Mouse (Mus musculus) limb, embryonic 14.5 days (tissue): ENCODE measurements around the gene Gm28051. TPM values are rescaled to one million over a fixed set of nuclear protein-coding genes. Genes with fewer than 3 reads are reported as not detected.

Experiments
- ATAC-seq: fragments of 200-750 bp; cut with Nextera tagmentation; 2 replicates; pipeline ENCODE4 v1.8.0; 2017; ENCODE audit warnings: low read depth, moderate number of reproducible peaks, moderate TSS enrichment; ENCODE audit not compliant: low FRiP score
- DNase-seq: peaks from one replicate; pipeline ENCODE4 v3.0.0-alpha.2; 2015; ENCODE audit warnings: low spot score
- H3K27ac ChIP-seq: fragments of 300-500 bp; sonication (generic); replicated peaks from 2 replicates; pipeline ENCODE4 v1.5.1; 2014; ENCODE audit warnings: low read depth, mild to moderate bottlenecking, low read length, moderate library complexity, mixed read lengths
- H3K27me3 ChIP-seq: fragments of 300-500 bp; sonication (generic); 2 replicates; pipeline ENCODE4 v1.6.1; 2014; ENCODE audit warnings: low read length, mixed read lengths; ENCODE audit not compliant: control insufficient read depth, insufficient read depth
- H3K36me3 ChIP-seq: fragments of 300-500 bp; sonication (generic); 2 replicates; pipeline ENCODE4 v1.6.1; 2014; ENCODE audit warnings: mild to moderate bottlenecking, low read length, moderate library complexity, mixed read lengths; ENCODE audit not compliant: control insufficient read depth, insufficient read depth
- H3K4me1 ChIP-seq: fragments of 300-500 bp; sonication (generic); 2 replicates; pipeline ENCODE4 v1.6.1; 2014; ENCODE audit warnings: antibody characterized with exemption, low read length, mixed read lengths; ENCODE audit not compliant: control insufficient read depth, insufficient read depth
- H3K4me2 ChIP-seq: fragments of 300-500 bp; sonication (generic); replicated peaks from 2 replicates; pipeline ENCODE4 v1.6.1; 2014; ENCODE audit warnings: low read depth, mild to moderate bottlenecking, low read length, moderate library complexity; ENCODE audit not compliant: severe bottlenecking
- H3K4me3 ChIP-seq: fragments of 300-500 bp; sonication (generic); replicated peaks from 2 replicates; pipeline ENCODE4 v1.5.1; 2014; ENCODE audit warnings: low read length
- H3K9ac ChIP-seq: fragments of 300-500 bp; sonication (generic); 2 replicates; pipeline ENCODE4 v1.6.1; 2014; ENCODE audit warnings: mild to moderate bottlenecking, low read depth, low read length, moderate library complexity; ENCODE audit not compliant: severe bottlenecking
- H3K9me3 ChIP-seq: fragments of 300-500 bp; sonication (generic); 2 replicates; pipeline ENCODE4 v1.6.1; 2016; ENCODE audit warnings: low read length; ENCODE audit not compliant: control insufficient read depth
- POLR2A ChIP-seq: fragments of 200-500 bp; IDR thresholded peaks from 2 replicates; pipeline ENCODE4 v1.8.0; 2012; ENCODE audit warnings: inconsistent platforms, mild to moderate bottlenecking, moderate library complexity, borderline replicate concordance; ENCODE audit not compliant: insufficient read depth, insufficient read length; ENCODE audit errors: extremely low read depth
- WGBS: fragments of 180-500 bp; shearing (Covaris S2); extraction: QIAGEN DNeasy Blood & Tissue Kit; methylation state at CpG from one replicate; pipeline ENCODE4 v1.1.7; 2014; 5-methylcytosine and 5-hydroxymethylcytosine counted together
- polyA plus RNA-seq, 2 experiments: library from polyadenylated mRNA; depleted of rRNA in 1 of 2; stranded (reverse) in 1 of 2; unstranded in 1 of 2; fragments of >200 nt; fragmentation: Nextera tagmentation in 1 of 2; extraction: Ambion mirVana in 1 of 2; gene quantifications; 2 replicates each; pipeline versions ENCODE4 v1.2.1 to v1.2.3; 2012 to 2014

Gene Gm28051
- polyA plus RNA-seq, 2 experiments, result not detected

GRCm38 (mm10) chr12:102703111-102703412 is 54.5 kb downstream of the Gm28051 start:
- peak overlapping the region; percentile 87 for H3K9ac ChIP-seq

DNA sequence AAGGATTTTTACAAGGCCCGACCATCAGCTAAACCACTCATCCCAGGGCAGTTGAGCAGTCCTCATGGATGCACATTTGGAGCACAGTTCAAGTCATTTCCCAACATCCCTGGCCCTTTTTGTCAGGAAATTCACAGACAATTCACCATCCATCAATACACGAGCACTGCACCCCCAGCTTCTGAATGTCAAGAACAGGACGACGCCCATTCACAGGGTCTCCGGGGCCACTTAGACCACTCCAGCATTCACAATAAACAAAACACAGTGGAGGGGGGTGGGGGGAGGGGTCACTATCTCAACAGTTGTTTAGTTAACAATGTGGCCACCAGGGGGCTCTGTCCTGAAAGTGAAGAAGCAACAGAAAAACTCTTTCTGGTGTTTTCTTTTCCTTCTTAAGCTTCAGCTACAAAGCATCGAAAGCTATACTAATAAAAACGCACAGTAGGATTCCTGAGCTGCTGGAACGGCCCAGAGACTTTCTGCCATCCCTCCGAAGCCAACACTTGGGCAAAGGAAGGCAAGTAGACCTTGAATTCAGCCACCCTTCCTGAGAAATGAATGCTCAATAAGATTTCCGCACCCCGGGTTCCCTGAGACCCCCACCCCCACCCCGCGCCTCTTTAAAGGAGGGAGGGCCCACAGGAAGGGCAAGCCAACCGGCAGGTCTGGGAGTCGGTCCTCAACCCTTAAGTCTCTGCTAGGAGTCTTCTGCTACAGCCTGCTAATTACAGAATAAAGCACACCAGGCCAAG is 55.0 kb downstream of the Gm28051 start:
- Histone ChIP-seq H3K9ac (peak overlapping the region; percentile 87; the same call in 1 of the 2 replicates), H3K27ac (peak overlapping the region; percentile 71), H3K9me3 (no peaks in the 10 kb centered on the region), H3K4me1 (peaks cover 47% of the 10 kb centered on the region), H3K27me3 (no peaks in the 10 kb centered on the region), H3K36me3 (no peaks in the 10 kb centered on the region), H3K4me2 (peak overlapping the region; percentile 94), H3K4me3 (peak overlapping the region; percentile 75)
- peak; percentile 82 for DNase-seq
- WGBS, result 6% methylated on average over 15 of the region's 15 CpGs
- TF ChIP-seq POLR2A, result no peak
- no peak for ATAC-seq

More at GRCm38 (mm10) chr12:102703111-102703412, 54.5 kb downstream of the Gm28051 start:
- Histone ChIP-seq H3K36me3 (no peaks in the 10 kb centered on the region), H3K4me3 (peak overlapping the region; percentile 75), H3K4me2 (peak overlapping the region; percentile 94), H3K27ac (peak overlapping the region; percentile 71), H3K9me3 (no peaks in the 10 kb centered on the region), H3K4me1 (peaks cover 43% of the 10 kb centered on the region), H3K27me3 (no peaks in the 10 kb centered on the region)
- ATAC-seq (no peak), DNase-seq (peak; percentile 46)
- no peak for TF ChIP-seq POLR2A
- 8% methylated on average over 4 of the region's 4 CpGs for WGBS

DNA sequence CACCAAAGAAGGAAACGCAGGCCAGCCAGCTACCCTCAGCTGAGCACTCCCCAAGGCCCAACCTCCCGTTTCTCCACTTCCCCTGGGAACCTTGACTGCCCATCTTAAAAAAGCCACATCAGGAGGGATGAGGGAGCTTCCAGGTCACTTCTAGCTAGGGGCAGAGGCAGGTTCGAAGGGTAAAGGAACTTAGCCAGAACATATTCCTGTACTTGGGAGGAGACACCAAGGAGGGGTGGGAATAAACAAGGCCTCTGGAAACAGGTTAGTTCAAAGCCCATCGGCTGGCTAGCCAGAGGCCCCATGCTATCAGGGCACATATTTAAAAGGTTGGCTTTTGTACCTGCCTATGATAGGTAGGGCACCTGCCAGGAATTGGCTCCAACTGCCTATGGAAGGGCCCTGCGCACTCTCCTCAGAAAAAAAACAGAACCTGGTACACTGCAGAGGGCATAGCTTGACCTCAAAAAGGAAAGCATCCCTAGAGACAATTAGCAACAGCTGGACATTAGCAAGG is 55.8 kb downstream of the Gm28051 start:
- Histone ChIP-seq H3K4me3 (no peak overlapping the region), H3K4me1 (peaks cover 47% of the 10 kb centered on the region), H3K36me3 (no peaks in the 10 kb centered on the region), H3K27me3 (no peaks in the 10 kb centered on the region), H3K4me2 (no peak overlapping the region), H3K9ac (no peak overlapping the region), H3K9me3 (no peaks in the 10 kb centered on the region), H3K27ac (no peak overlapping the region)
- TF ChIP-seq POLR2A, result no peak
- WGBS, result 88% methylated on average over 5 of the region's 5 CpGs
- DNase-seq (no peak), ATAC-seq (no peak)

- Histone ChIP-seq H3K27me3 (no peaks in the 10 kb centered on the region), H3K9ac (no peak overlapping the region), H3K4me1 (peaks cover 50% of the 10 kb centered on the region), H3K4me2 (no peak overlapping the region), H3K36me3 (no peaks in the 10 kb centered on the region), H3K9me3 (no peaks in the 10 kb centered on the region), H3K27ac (no peak overlapping the region), H3K4me3 (no peak overlapping the region)
- DNase-seq (no peak), ATAC-seq (no peak)
- TF ChIP-seq POLR2A, result no peak
- WGBS, result 42% methylated on average over 12 of the region's 12 CpGs
These were observed 57.1 kb downstream of the Gm28051 start for GRCm38 (mm10) chr12:102700453-102700852.

GRCm38 (mm10) chr12:102699156-102699555 is 58.4 kb downstream of the Gm28051 start:
- Histone ChIP-seq H3K4me1 (peaks cover 49% of the 10 kb centered on the region), H3K9me3 (no peaks in the 10 kb centered on the region), H3K27me3 (no peaks in the 10 kb centered on the region), H3K4me2 (no peak overlapping the region), H3K27ac (no peak overlapping the region), H3K9ac (no peak overlapping the region), H3K4me3 (no peak overlapping the region), H3K36me3 (no peaks in the 10 kb centered on the region)
- ATAC-seq, result no peak
- TF ChIP-seq POLR2A, result no peak
- no peak for DNase-seq
- WGBS, result 36% methylated on average over 1 of the region's 1 CpGs
